Mouse (Mus musculus) left cerebral cortex, postnatal 10 days (tissue): ENCODE measurements around the gene Gm43720. TPM values are rescaled to one million over a fixed set of nuclear protein-coding genes. Genes with fewer than 3 reads are reported as not detected.
"Not testable (repeated sequence)": the region's sequence is repeated elsewhere in the genome, so short reads cannot be mapped to it uniquely, and the experiment has no call there.

Source experiments
- DNase-seq, 2 experiments: peaks; one replicate each; pipeline ENCODE4 v3.0.0; 2021 to 2022; ENCODE audit warnings: low spot score in 2 of 2, mixed read lengths in 1 of 2; ENCODE audit errors: extremely low spot score in 1 of 2
- intact Hi-C: fragments of 180-260 bp; cut with DNase I; formaldehyde crosslinking; loops from one replicate; pipeline ENCODE4 v1.15.1; 2025
- total RNA-seq, 2 experiments: library from RNA; stranded (reverse); gene quantifications; 2 replicates each; pipeline ENCODE4 v1.2.3; 2021

Gm43720 gene
- total RNA-seq, 2 experiments from 2014 or later = 0.11 TPM; not detected in 1

- intact Hi-C loops = no loop called here
- DNase-seq = peak in 1 of 2 experiments; percentile 39
These were observed 51.7 kb downstream of the Gm43720 start for GRCm38 (mm10) chr5:138228026-138228425.

GRCm38 (mm10) chr5:138227367-138227766 lies 52.4 kb downstream of the Gm43720 start:
- intact Hi-C loops = no loop called here
- no peak for DNase-seq

- no peak for DNase-seq
- intact Hi-C loops = no loop called here
These were observed 53.3 kb downstream of the Gm43720 start for GRCm38 (mm10) chr5:138226491-138226890.

GRCm38 (mm10) chr5:138225700-138226099 lies 54.1 kb downstream of the Gm43720 start, which contains the start of gene Nxpe5:
Gene Nxpe5, plus strand, starts transcription at chr5:138225898.
- intact Hi-C loops = no loop called here
- DNase-seq = no peak

- intact Hi-C loops = no loop called here
- DNase-seq = peak in 1 of 2 experiments; percentile 34
These were observed 56.5 kb downstream of the Gm43720 start for GRCm38 (mm10) chr5:138223287-138223686.

- intact Hi-C loops = no loop called here
- DNase-seq = peak; percentile 74 to 86
These were observed 57.6 kb downstream of the Gm43720 start for GRCm38 (mm10) chr5:138222111-138222510.

- intact Hi-C loops = no loop called here
- DNase-seq = no peak
These were observed 59.9 kb downstream of the Gm43720 start for GRCm38 (mm10) chr5:138219864-138220263.

GRCm38 (mm10) chr5:138216632-138217031 lies 63.1 kb downstream of the Gm43720 start:
- intact Hi-C loops, DNase-seq: not testable (repeated sequence)

Other genes starting within 250 kb of the Gm43720 start
- not detected for gene Smok3c, start 226.8 kb downstream of the Gm43720 start, total RNA-seq
- 10 to 100 TPM; 39.2 to 39.4 TPM for gene Zkscan1, start 194.9 kb downstream of the Gm43720 start, total RNA-seq
- 10 to 100 TPM; 21.8 to 26.1 TPM for gene Zscan21, start 163.1 kb downstream of the Gm43720 start, total RNA-seq
- gene Zfp113, start 124.2 kb downstream of the Gm43720 start, total RNA-seq = 10 to 100 TPM; 10.5 to 10.6 TPM
- 100 to 1,000 TPM; 145 to 149 TPM for gene Cops6, start 118.9 kb downstream of the Gm43720 start, total RNA-seq
- gene Ap4m1, start 108.0 kb downstream of the Gm43720 start, total RNA-seq = 10 to 100 TPM; 26.2 to 28.1 TPM
- gene Mcm7, start 107.5 kb downstream of the Gm43720 start, total RNA-seq = 10 to 100 TPM; 15.6 to 16.0 TPM
- gene Taf6, start 92.5 kb downstream of the Gm43720 start, total RNA-seq = 10 to 100 TPM; 28.8 to 31.3 TPM
- 10 to 100 TPM; 13.9 to 15.1 TPM for gene Cnpy4, start 92.5 kb downstream of the Gm43720 start, total RNA-seq
- gene Mblac1, start 85.6 kb downstream of the Gm43720 start, total RNA-seq = 10 to 100 TPM; 10.3 to 11.1 TPM
- under 1 TPM in 1 of 2 experiments, not detected in 1; 0.13 TPM for gene Nxpe5, start 54.1 kb downstream of the Gm43720 start, total RNA-seq
- 10 to 100 TPM; 65.3 to 70.0 TPM for gene Lamtor4, start 24.5 kb downstream of the Gm43720 start, total RNA-seq
- gene BC037034, start 15.9 kb downstream of the Gm43720 start, total RNA-seq = 10 to 100 TPM; 74.6 to 75.5 TPM
- 1 to 10 TPM; 3.4 to 4.0 TPM for gene Gal3st4, start 7.1 kb downstream of the Gm43720 start, total RNA-seq
- 1 to 10 TPM; 3.8 to 4.1 TPM for gene Gpc2, start within 50 bp of the Gm43720 start, total RNA-seq
- 1 to 10 TPM; 1.8 to 3.2 TPM for gene Stag3, start 282 bp upstream of the Gm43720 start, total RNA-seq
- not detected for gene Pvrig, start 62.0 kb upstream of the Gm43720 start, total RNA-seq
- 10 to 100 TPM; 25.5 to 27.1 TPM for gene Zfp157, start 161.5 kb upstream of the Gm43720 start, total RNA-seq